Mouse (Mus musculus) lung, adult 2 months (tissue): ENCODE results near the gene Ntn1. TPM values are rescaled to one million over a fixed set of nuclear protein-coding genes. Genes with fewer than 3 reads are reported as not detected.
A peak's percentile ranks its signal among the peaks of the same experiment; 100 is the strongest.

ENCODE experiments used
- DNase-seq: peaks from one replicate; pipeline ENCODE4 v3.0.0; 2022
- H3K4me1 ChIP-seq: fragments of 200-500 bp; 2 replicates; pipeline ENCODE4 v1.6.1; 2011; ENCODE audit warnings: low read length; ENCODE audit not compliant: control insufficient read depth, insufficient read depth
- H3K4me3 ChIP-seq: fragments of 200-500 bp; replicated peaks from 2 replicates; pipeline ENCODE3; 2011; ENCODE audit warnings: low read depth, mild to moderate bottlenecking, control low read depth, low read length; ENCODE audit errors: extremely low read depth
- CTCF ChIP-seq: fragments of 200-500 bp; IDR thresholded peaks from 2 replicates; pipeline ENCODE4 v1.5.1; 2011; ENCODE audit warnings: mild to moderate bottlenecking, low read length, control low read depth; ENCODE audit not compliant: insufficient read depth
- POLR2A ChIP-seq: fragments of 200-500 bp; IDR thresholded peaks from 2 replicates; pipeline ENCODE4 v1.6.1; 2011; ENCODE audit warnings: low read depth, mild to moderate bottlenecking, control low read depth, low read length, borderline replicate concordance; ENCODE audit errors: extremely low read depth
- WGBS: fragments of 180-500 bp; shearing (Covaris S2); methylation state at CpG from one replicate; pipeline ENCODE4 v1.1.7; 2018; 5-methylcytosine and 5-hydroxymethylcytosine counted together
- polyA plus RNA-seq: library from polyadenylated mRNA; depleted of rRNA; stranded (reverse); fragments of >200 nt; gene quantifications from 2 replicates; pipeline ENCODE4 v1.2.3, GENCODE M21; 2012

Ntn1 gene
- polyA plus RNA-seq, 1 experiment: 58.8 TPM

DNA sequence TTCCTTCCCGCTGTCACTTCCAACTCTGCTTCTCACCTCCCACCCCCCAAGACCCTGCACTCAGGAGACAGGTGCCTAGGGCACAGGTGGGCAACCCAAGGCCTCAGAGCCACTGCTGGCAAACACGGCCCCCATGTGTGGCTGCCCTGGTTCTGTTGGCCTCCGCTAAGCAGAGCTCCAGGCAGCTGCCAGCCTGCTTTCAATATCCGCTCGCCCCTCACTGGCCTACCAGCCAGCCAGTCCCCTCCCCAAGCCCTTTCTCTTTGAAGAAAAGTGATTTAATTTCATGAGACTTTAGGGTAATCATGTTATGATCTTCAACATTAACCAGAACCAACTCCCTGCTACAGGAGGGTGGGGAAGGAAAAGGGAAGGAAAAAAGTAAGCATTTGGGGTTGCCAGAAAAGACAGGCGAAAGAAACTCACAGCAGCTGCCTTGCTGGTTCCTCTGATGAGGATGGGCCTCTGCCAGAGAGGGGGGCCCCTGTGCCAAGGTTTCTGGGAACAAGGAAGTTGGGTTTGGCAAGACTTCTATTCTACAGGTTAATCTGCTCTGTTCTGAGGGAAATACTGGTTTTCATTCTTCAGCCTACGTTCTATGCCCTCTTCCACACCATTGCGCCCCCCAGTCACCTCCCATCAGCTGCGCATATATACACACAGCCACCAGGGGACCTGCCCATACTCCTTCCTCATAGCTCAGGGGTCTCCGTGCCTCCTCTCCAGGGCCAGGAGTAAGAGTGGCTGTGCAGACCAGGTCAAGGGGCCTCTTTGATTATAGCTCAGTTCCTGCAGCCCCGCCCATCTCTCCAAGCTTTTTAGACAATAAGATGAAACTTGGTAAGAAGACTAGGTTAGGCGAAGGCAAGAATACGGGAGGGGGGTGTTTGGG lies 59.3 kb downstream of the Ntn1 start:
- peak; percentile 30; the same call in 1 of the 2 replicates for TF ChIP-seq CTCF
- no peak for TF ChIP-seq POLR2A
- 40% methylated on average over 13 of the region's 13 CpGs for WGBS
- Histone ChIP-seq H3K4me3 (no peak overlapping the region), H3K4me1 (peaks cover 35% of the 10 kb centered on the region)
- peak; percentile 44 for DNase-seq

DNA sequence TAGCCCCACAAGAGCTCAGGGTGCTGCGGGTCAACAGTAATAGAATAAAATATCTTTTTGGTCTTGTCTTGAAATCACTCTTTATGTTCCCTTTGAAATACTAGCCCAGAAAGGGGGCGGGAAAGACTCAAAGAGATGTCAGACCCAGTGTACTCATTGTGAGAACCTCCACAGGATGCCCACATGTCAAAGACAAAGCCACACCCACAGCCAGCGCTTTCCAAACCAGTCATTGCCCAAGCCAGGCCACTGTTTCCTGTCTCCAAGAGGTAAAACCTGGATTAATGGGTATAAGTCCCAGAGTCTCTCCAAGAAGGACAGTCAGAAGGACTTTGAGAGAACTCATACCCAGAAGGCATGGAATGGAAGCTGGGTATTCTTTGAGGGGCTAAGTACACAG lies 60.3 kb downstream of the Ntn1 start:
- WGBS: 69% methylated on average over 3 of the region's 3 CpGs

DNA sequence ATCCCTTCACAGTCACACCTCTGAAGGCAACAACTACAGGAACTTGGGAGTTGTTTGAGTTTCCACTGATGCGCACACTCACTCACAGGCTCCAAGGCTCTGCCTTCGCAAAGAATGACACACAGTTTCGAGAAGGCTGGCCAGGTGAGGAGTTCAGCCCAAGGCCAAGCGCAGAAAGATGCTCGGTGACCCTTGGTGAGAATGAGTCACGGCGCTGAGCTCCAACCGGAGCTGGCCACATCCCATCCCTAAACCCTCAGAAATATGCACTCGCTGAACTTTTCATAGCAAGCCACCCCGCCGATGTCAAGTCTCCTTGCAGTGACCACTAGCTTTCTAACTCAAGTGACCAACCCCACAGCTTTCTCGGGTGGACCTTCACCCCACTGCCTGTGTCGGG lies 60.8 kb downstream of the Ntn1 start:
- TF ChIP-seq CTCF (no peak), POLR2A (no peak)
- DNase-seq: no peak
- WGBS: 92% methylated on average over 13 of the region's 13 CpGs

More for the DNA sequence above, 60.3 kb downstream of the Ntn1 start:
- TF ChIP-seq POLR2A (no peak), CTCF (no peak)
- DNase-seq: no peak
- no peak overlapping the region for H3K4me3 ChIP-seq
- peaks cover 35% of the 10 kb centered on the region for H3K4me1 ChIP-seq

DNA sequence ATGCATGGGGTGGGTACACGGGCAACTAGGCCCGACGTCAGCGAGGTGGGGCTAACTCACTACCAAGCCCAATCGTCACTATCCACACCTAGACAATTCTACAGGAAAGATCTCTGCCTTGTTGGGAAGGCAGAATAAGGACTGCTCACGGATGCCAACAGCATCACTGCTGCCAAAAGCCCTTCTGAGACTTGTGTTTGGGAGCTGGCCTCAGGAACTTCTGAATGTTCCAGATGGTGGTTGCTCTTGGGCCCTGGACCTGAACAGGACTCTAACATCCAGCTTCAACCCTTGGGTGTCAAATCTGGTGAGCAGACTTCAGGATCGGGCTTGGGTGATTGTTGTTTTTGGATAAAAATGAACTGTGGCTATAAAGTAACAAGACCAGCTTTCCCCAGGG lies 61.3 kb downstream of the Ntn1 start:
- H3K4me1 ChIP-seq: peaks cover 27% of the 10 kb centered on the region
- no peak overlapping the region for H3K4me3 ChIP-seq
- TF ChIP-seq CTCF (no peak), POLR2A (no peak)
- no peak for DNase-seq
- 88% methylated on average over 7 of the region's 7 CpGs for WGBS

More for the DNA sequence above, 60.8 kb downstream of the Ntn1 start:
- Histone ChIP-seq H3K4me3 (no peak overlapping the region), H3K4me1 (peaks cover 31% of the 10 kb centered on the region)

DNA sequence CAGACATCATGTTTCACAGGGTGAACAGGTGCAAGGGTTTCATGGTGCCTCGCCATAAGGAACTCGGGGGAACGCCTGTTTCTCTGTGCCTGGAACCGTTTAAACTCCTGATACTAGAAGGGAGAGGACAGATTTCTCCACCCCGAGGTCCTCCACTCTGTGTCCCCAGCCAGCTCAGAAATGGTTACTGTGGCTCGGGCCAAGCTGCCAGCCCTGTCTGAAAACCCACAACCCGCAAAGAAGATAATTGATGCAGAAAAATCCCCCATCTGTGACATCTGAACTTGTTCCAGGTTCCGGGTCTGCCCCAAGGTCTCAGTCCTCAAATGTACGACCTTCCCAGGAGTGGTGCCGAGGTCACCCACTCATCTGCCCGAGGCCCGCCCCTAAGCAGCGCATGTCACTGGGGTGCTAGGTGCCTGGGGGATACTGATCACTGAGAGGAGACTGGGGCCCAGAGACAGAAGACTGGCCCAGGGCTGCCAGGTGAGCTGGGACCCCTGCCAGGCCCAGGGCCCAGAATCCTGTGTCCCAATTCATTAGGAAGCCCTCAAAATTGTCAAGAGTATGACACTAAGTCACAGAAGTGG lies 68.9 kb downstream of the Ntn1 start:
- DNase-seq: no peak
- WGBS: 92% methylated on average over 13 of the region's 13 CpGs
- no peaks in the 10 kb centered on the region for H3K4me1 ChIP-seq
- no peak overlapping the region for H3K4me3 ChIP-seq
- TF ChIP-seq POLR2A (no peak), CTCF (no peak)

DNA sequence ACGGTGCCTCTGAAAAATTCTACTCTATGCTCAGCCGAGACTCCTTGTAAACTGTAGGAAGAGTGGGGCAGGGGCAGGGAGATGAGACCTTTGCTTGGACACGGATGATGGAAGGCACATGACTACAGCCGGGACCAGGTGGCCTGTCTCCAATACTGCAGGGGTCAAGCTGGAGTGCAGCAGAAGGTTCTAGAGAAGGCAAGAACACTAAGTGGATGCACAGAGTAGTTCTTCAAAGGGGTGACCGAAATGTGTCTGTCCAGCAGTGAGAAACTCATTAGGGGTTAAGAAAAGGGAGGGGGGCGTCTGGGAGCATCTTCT lies 69.5 kb downstream of the Ntn1 start:
- WGBS: 87% methylated on average over 6 of the region's 6 CpGs
- Histone ChIP-seq H3K4me3 (no peak overlapping the region), H3K4me1 (no peaks in the 10 kb centered on the region)
- no peak for DNase-seq
- TF ChIP-seq CTCF (no peak), POLR2A (no peak)

DNA sequence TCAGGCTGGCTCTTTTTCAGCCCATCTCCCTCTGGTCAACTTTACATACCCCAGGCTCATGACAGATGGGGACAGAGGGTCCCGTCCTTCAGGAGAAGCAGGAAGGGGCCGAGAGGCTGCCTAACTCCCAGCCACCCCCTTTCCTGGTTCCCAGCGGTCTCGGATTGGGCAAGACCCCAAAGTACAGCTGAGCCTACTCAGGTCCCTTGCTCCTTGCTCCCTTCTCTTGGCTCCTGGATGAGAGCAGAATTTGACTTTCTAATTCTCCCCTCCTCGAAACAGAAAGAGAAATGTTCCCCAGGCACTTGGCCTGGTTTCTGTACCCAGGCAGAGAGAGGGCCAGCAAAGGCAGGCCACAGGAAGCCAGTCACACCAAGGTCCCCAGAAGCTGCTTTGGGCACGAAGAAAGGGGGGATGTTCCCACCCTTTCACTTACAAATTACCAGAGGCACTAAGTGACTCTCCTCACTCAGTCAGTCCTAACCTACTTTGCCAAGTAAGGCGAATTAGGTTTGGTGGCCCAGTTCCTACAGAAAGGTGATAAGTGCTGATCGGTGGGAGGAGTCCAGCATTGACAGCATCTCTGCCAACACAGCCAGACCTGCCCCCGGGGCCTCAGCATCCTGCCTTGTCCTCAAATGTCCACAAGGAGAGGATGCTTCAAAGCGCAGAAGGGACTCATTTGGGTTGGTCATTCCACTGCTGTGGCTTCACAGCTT lies 70.1 kb downstream of the Ntn1 start:
- WGBS: 63% methylated on average over 10 of the region's 10 CpGs
- no peak for DNase-seq
- Histone ChIP-seq H3K4me1 (no peaks in the 10 kb centered on the region), H3K4me3 (no peak overlapping the region)
- no peak for TF ChIP-seq CTCF
- TF ChIP-seq POLR2A: no peak

DNA sequence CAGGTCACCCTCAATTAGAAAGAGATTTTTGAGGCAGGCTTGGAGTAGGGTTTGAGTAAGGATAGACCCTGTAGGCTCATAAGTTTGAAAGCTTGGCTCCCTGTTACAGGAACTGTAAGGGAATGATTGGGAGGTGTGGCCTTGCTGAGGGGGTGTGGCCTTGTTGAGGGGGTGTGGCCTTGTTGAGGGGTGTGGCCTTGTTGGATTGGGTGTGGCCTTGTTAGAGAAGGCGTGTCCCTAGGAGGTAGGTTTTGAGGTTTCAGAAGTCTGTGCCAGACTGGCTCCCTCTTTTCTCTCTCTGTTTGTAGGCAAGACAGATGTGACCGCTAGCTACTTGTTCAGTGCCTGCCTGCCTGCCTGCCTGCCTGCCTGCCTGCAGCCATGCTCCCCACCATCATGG lies 75.8 kb downstream of the Ntn1 start:
- WGBS: 91% methylated on average over 2 of the region's 2 CpGs
- no peak for DNase-seq
- H3K4me3 ChIP-seq: no peak overlapping the region
- peaks cover 2% of the 10 kb centered on the region for H3K4me1 ChIP-seq
- TF ChIP-seq POLR2A (no peak), CTCF (no peak)

DNA sequence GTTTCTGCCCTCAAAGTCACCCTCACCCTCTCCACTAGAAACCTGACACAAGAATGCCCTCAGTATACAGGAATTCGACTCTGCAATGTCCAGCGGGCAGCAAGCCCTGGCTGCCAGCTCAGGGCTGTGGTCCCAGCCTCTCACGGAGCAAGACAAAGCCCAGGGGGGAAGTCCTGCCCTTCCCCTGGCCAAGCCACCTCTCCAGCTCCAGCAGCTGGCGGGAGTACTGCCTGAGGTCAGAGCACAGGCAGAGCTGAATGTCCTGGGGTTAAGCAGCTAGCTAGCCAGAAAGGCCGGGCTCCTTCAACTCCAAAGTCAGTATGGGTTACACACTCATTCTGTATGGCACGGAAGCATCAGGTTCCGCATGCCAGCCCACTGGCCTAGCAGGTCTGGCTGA lies 79.2 kb downstream of the Ntn1 start:
- peaks cover 2% of the 10 kb centered on the region for H3K4me1 ChIP-seq
- no peak for DNase-seq
- TF ChIP-seq POLR2A: no peak
- no peak for TF ChIP-seq CTCF
- no peak overlapping the region for H3K4me3 ChIP-seq
- 45% methylated on average over 7 of the region's 7 CpGs for WGBS

DNA sequence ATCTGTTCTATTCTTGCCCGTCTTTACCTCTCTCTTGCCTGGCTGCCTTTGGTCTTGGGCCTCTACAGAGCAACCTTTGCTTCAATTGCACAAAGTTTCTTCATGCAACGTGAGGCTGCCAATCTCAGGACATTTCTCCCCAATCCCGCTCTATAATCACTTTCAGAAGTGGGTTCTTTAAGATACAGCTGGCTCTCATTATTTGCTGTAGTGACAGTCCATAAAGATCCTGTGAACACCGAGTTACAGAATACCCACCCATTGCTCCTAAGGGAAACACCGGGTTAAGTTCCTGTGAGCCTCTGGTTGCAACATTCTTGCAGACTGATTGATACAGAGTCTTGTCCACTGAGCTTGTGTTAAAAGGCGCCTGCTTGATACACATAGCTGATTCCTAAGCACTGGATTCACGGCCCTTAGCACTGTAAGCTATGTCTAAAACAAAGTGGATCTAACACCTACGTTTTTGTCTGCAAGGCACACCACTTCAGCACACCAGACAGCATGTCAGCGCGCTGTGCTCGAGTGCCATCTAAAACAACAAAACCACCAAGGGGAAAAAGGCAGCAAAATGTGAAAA lies 85.0 kb downstream of the Ntn1 start:
- H3K4me1 ChIP-seq: no peaks in the 10 kb centered on the region
- TF ChIP-seq POLR2A: no peak
- H3K4me3 ChIP-seq: no peak overlapping the region
- 83% methylated on average over 11 of the region's 11 CpGs for WGBS
- DNase-seq: no peak
